Mouse (Mus musculus) forebrain, embryonic 10.5 days (tissue): ENCODE results near the gene Dnah14. TPM values are rescaled to one million over a fixed set of nuclear protein-coding genes. Genes with fewer than 3 reads are reported as not detected.
A peak's percentile ranks its signal among the peaks of the same experiment; 100 is the strongest.

Experiments
- DNase-seq: peaks from one replicate; pipeline ENCODE4 v3.0.0-alpha.2; 2017; ENCODE audit warnings: low spot score; ENCODE audit errors: extremely low spot score
- H3K27ac ChIP-seq: fragments of 300-500 bp; sonication (generic); 2 replicates; pipeline ENCODE4 v1.5.1; 2016; ENCODE audit warnings: mild to moderate bottlenecking
- H3K27me3 ChIP-seq: fragments of 300-500 bp; sonication (generic); 2 replicates; pipeline ENCODE4 v1.6.1; 2016; ENCODE audit warnings: mild to moderate bottlenecking; ENCODE audit not compliant: poor library complexity, severe bottlenecking
- H3K36me3 ChIP-seq: fragments of 300-500 bp; sonication (generic); replicated peaks from 2 replicates; pipeline ENCODE4 v1.6.1; 2016; ENCODE audit warnings: mild to moderate bottlenecking, moderate library complexity
- H3K4me1 ChIP-seq: fragments of 300-500 bp; sonication (generic); 2 replicates; pipeline ENCODE4 v1.6.1; 2016
- H3K4me3 ChIP-seq: fragments of 300-500 bp; sonication (generic); 2 replicates; pipeline ENCODE4 v1.5.1; 2016; ENCODE audit warnings: mild to moderate bottlenecking, moderate library complexity
- H3K9me3 ChIP-seq: fragments of 300-500 bp; sonication (generic); 2 replicates; pipeline ENCODE4 v1.6.1; 2016; ENCODE audit warnings: mild to moderate bottlenecking, moderate library complexity
- WGBS: fragments of 180-500 bp; shearing (Covaris S2); methylation state at CpG from one replicate; pipeline ENCODE4 v1.1.7; 2016; 5-methylcytosine and 5-hydroxymethylcytosine counted together
- polyA plus RNA-seq: library from polyadenylated mRNA; unstranded; fragments of >200 nt; fragmentation: Nextera tagmentation; extraction: Ambion mirVana; gene quantifications from 2 replicates; pipeline ENCODE4 v1.2.1, GENCODE M21; 2016

Gene Dnah14
- polyA plus RNA-seq, 1 experiment from 2014 or later, result 2.3 TPM

GRCm38 (mm10) chr1:181833143-181833542 lies 256.8 kb downstream of the Dnah14 start:
- no peak for DNase-seq
- H3K4me1 ChIP-seq, result peaks cover 6% of the 10 kb centered on the region
- H3K9me3 ChIP-seq, result no peaks in the 10 kb centered on the region; the same call in 1 of the 2 replicates
- no peaks in the 10 kb centered on the region for H3K27me3 ChIP-seq
- WGBS, result 91% methylated on average over 6 of the region's 6 CpGs
- no peak overlapping the region for H3K4me3 ChIP-seq
- no peak overlapping the region for H3K27ac ChIP-seq
- H3K36me3 ChIP-seq, result peaks cover 99% of the 10 kb centered on the region

- Histone ChIP-seq H3K9me3 (no peaks in the 10 kb centered on the region; the same call in 1 of the 2 replicates), H3K27ac (no peak overlapping the region), H3K4me1 (peaks cover 47% of the 10 kb centered on the region), H3K27me3 (no peaks in the 10 kb centered on the region), H3K4me3 (no peak overlapping the region), H3K36me3 (peaks cover 59% of the 10 kb centered on the region)
- WGBS, result 86% methylated on average over 5 of the region's 5 CpGs
- no peak for DNase-seq
These were observed 261.8 kb downstream of the Dnah14 start for GRCm38 (mm10) chr1:181838111-181838510.

- no peaks in the 10 kb centered on the region for H3K27me3 ChIP-seq
- peaks cover 43% of the 10 kb centered on the region for H3K36me3 ChIP-seq
- peaks cover 59% of the 10 kb centered on the region for H3K4me1 ChIP-seq
- WGBS, result 14% methylated on average over 6 of the region's 6 CpGs
- H3K4me3 ChIP-seq, result peak overlapping the region; percentile 98
- peak overlapping the region; percentile 62 for H3K27ac ChIP-seq
- H3K9me3 ChIP-seq, result no peaks in the 10 kb centered on the region; the same call in 1 of the 2 replicates
- no peak for DNase-seq
These were observed 263.5 kb downstream of the Dnah14 start for GRCm38 (mm10) chr1:181839746-181840366.

GRCm38 (mm10) chr1:181841396-181841795 lies 265.0 kb downstream of the Dnah14 start:
- under 1% methylated on average over 16 of the region's 16 CpGs for WGBS
- H3K27ac ChIP-seq, result peak overlapping the region; percentile 99
- no peak for DNase-seq
- H3K4me1 ChIP-seq, result peaks cover 59% of the 10 kb centered on the region
- no peaks in the 10 kb centered on the region for H3K9me3 ChIP-seq
- peaks cover 28% of the 10 kb centered on the region for H3K36me3 ChIP-seq
- H3K4me3 ChIP-seq, result peak overlapping the region; percentile 98
- H3K27me3 ChIP-seq, result no peaks in the 10 kb centered on the region

GRCm38 (mm10) chr1:181841864-181842672 lies 265.7 kb downstream of the Dnah14 start:
- no peaks in the 10 kb centered on the region for H3K27me3 ChIP-seq
- WGBS, result under 1% methylated on average over 110 of the region's 113 CpGs
- H3K9me3 ChIP-seq, result no peaks in the 10 kb centered on the region
- DNase-seq, result peak; percentile 94
- H3K4me3 ChIP-seq, result peak overlapping the region; percentile 98
- peak overlapping the region; percentile 99 for H3K27ac ChIP-seq
- peaks cover 21% of the 10 kb centered on the region for H3K36me3 ChIP-seq
- peaks cover 59% of the 10 kb centered on the region for H3K4me1 ChIP-seq

GRCm38 (mm10) chr1:181842781-181843180 lies 266.4 kb downstream of the Dnah14 start, which contains the start of gene Lbr:
Gene Lbr, minus strand, starts transcription at chr1:181843046.
- Histone ChIP-seq H3K4me1 (peaks cover 56% of the 10 kb centered on the region), H3K9me3 (no peaks in the 10 kb centered on the region), H3K27me3 (no peaks in the 10 kb centered on the region), H3K4me3 (peak within 1 kb of the TSS; percentile 98), H3K27ac (peak within 1 kb of the TSS; percentile 99), H3K36me3 (peaks cover 14% of the 10 kb centered on the region)
- peak; percentile 36 for DNase-seq
- WGBS, result under 1% methylated on average over 14 of the region's 14 CpGs

- Histone ChIP-seq H3K4me1 (peaks cover 35% of the 10 kb centered on the region), H3K27ac (no peak overlapping the region), H3K4me3 (no peak overlapping the region), H3K36me3 (no peaks in the 10 kb centered on the region), H3K27me3 (no peaks in the 10 kb centered on the region), H3K9me3 (no peaks in the 10 kb centered on the region)
- 68% methylated on average over 15 of the region's 15 CpGs for WGBS
- no peak for DNase-seq
These were observed 268.7 kb downstream of the Dnah14 start for GRCm38 (mm10) chr1:181844874-181845547.

- Histone ChIP-seq H3K4me3 (no peak overlapping the region), H3K27me3 (no peaks in the 10 kb centered on the region), H3K36me3 (no peaks in the 10 kb centered on the region), H3K27ac (no peak overlapping the region), H3K9me3 (no peaks in the 10 kb centered on the region), H3K4me1 (peaks cover 27% of the 10 kb centered on the region)
- DNase-seq, result no peak
- 89% methylated on average over 3 of the region's 3 CpGs for WGBS
These were observed 269.4 kb downstream of the Dnah14 start for GRCm38 (mm10) chr1:181845767-181846166.

GRCm38 (mm10) chr1:181847396-181847795 lies 271.0 kb downstream of the Dnah14 start:
- Histone ChIP-seq H3K4me1 (peaks cover 18% of the 10 kb centered on the region), H3K27me3 (peaks cover 6% of the 10 kb centered on the region; the same call in 1 of the 2 replicates), H3K27ac (no peak overlapping the region), H3K4me3 (no peak overlapping the region), H3K36me3 (no peaks in the 10 kb centered on the region), H3K9me3 (no peaks in the 10 kb centered on the region)
- 92% methylated on average over 3 of the region's 3 CpGs for WGBS
- no peak for DNase-seq

- no peak overlapping the region for H3K27ac ChIP-seq
- no peak for DNase-seq
- peaks cover 18% of the 10 kb centered on the region for H3K4me1 ChIP-seq
- no peaks in the 10 kb centered on the region for H3K9me3 ChIP-seq
- 93% methylated on average over 1 of the region's 1 CpGs for WGBS
- H3K4me3 ChIP-seq, result no peak overlapping the region
- H3K36me3 ChIP-seq, result no peaks in the 10 kb centered on the region
- H3K27me3 ChIP-seq, result peaks cover 14% of the 10 kb centered on the region; the same call in 1 of the 2 replicates
These were observed 271.9 kb downstream of the Dnah14 start for GRCm38 (mm10) chr1:181848210-181848609.

GRCm38 (mm10) chr1:181850441-181850840 lies 274.1 kb downstream of the Dnah14 start:
- Histone ChIP-seq H3K27me3 (peaks cover 15% of the 10 kb centered on the region; the same call in 1 of the 2 replicates), H3K36me3 (no peaks in the 10 kb centered on the region), H3K4me1 (peaks cover 12% of the 10 kb centered on the region), H3K4me3 (no peak overlapping the region), H3K9me3 (no peaks in the 10 kb centered on the region), H3K27ac (no peak overlapping the region)
- 87% methylated on average over 4 of the region's 4 CpGs for WGBS
- no peak for DNase-seq

- WGBS, result 90% methylated on average over 12 of the region's 12 CpGs
- Histone ChIP-seq H3K27me3 (peaks cover 15% of the 10 kb centered on the region; the same call in 1 of the 2 replicates), H3K27ac (no peak overlapping the region), H3K4me1 (peaks cover 12% of the 10 kb centered on the region), H3K9me3 (no peaks in the 10 kb centered on the region), H3K36me3 (no peaks in the 10 kb centered on the region), H3K4me3 (no peak overlapping the region)
- DNase-seq, result no peak
These were observed 275.4 kb downstream of the Dnah14 start for GRCm38 (mm10) chr1:181851521-181852310.
